Mouse (Mus musculus): ENCODE measurements around the gene Ralgapa2. TPM values are rescaled to one million over a fixed set of nuclear protein-coding genes. Genes with fewer than 3 reads are reported as not detected.

Ralgapa2 gene
- 4.1 and 5.7 TPM in 2 replicates for polyA plus RNA-seq (2012; rRNA removed)

DNA sequence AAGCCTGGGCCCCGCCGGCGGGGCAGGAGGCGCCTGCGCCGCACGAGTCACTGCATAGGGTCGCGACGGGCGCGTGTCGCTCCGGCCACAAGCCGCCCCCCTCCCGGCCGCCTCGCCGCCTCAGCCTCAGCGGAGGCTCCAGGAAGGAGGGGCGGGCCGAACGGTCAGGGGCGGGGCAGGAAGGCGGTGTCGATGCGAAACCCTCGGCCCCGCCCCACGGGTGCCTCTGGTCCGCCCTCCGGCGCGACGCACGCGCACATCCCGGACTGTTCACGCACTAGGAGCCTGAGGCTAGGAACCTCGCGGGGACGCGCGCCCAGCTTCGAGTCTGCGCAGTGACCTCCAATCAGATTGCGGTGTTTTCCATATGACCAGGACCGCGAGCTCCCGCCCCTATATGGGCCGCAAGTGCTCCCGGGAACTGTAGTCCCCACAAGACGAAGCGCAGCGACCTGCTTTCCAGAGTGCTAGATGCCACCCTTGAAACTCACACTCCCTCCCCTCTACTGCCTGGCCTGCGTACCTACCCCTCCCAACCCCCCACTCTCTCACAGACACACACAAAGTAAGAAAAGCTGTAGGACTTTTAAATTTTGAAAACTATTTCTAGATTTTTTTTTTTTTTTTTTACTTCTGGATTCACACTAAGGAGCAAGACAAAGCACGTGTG, at the start of gene Ralgapa2:
Ralgapa2 (minus strand) TSS at position 434 of the 670 bp plus-strand sequence.

DNA sequence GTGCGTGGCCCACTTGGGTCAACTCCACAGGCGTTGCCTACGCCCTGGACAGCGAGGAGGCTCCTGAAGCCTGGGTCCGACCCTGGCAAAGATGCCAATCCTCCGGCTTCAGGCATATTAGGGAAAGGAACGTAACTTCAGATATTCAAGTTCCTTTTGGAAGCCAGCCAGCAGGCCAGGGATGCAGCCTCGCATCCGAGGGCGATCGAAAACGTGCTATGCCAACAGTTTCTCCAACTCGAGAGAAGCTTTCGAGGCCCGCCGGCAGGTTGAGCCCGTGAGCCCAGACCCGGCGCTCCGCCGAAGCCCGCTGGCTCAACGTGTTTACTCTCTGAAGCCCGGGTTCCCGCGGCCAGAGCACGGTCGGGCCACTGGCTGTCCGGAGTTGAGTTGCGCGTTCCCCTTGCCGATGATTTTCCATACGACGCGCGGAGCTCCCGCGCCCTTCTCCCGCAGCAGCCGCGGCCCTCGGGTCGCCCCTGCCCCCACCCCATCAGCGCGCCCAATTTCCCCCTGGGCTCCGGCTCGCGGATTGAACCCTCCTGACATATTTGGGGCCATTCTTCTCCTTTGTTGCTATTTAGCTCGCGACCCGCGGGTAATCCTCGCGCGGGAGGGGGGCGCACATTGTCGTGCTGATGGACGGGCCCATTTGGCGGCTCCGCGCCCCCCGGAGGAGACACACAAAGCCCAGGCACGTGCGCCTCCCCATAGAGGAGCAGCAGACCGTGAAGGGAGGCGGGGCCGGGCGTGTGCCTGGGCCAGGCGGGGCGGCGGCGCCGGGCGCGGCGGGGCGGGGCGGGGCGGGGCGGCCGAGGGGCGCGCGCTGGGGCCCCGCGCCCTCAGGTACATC, 290.8 kb downstream of the Ralgapa2 start, which contains the start of gene Insm1:
Insm1 (plus strand) TSS at position 846 of the 853 bp plus-strand sequence.

